Mouse (Mus musculus) stomach, embryonic 14.5 days (tissue): ENCODE results near the gene 4933417A18Rik. TPM values are rescaled to one million over a fixed set of nuclear protein-coding genes. Genes with fewer than 3 reads are reported as not detected.
A peak's percentile ranks its signal among the peaks of the same experiment; 100 is the strongest.
"Not testable (repeated sequence)": the region's sequence is repeated elsewhere in the genome, so short reads cannot be mapped to it uniquely, and the experiment has no call there.

Experiments used
- ATAC-seq: fragments of 200-750 bp; cut with Nextera tagmentation; 2 replicates; pipeline ENCODE4 v1.8.0; 2017; ENCODE audit warnings: low read depth, moderate TSS enrichment; ENCODE audit not compliant: insufficient number of reproducible peaks, insufficient read depth, low FRiP score
- H3K27ac ChIP-seq: fragments of 300-500 bp; sonication (generic); 2 replicates; pipeline ENCODE4 v1.5.1; 2014; ENCODE audit warnings: mild to moderate bottlenecking, low read length, moderate library complexity, mixed read lengths
- H3K27me3 ChIP-seq: fragments of 300-500 bp; sonication (generic); 2 replicates; pipeline ENCODE4 v1.6.1; 2014; ENCODE audit warnings: low read length, control low read depth, mixed read lengths; ENCODE audit not compliant: control insufficient read depth, insufficient read depth
- H3K36me3 ChIP-seq: fragments of 300-500 bp; sonication (generic); 2 replicates; pipeline ENCODE4 v1.6.1; 2014; ENCODE audit warnings: mild to moderate bottlenecking, control low read depth, low read length, moderate library complexity, mixed read lengths; ENCODE audit not compliant: control insufficient read depth, insufficient read depth
- H3K4me1 ChIP-seq: fragments of 300-500 bp; sonication (generic); 2 replicates; pipeline ENCODE4 v1.6.1; 2014; ENCODE audit warnings: low read length, control low read depth, mixed read lengths; ENCODE audit not compliant: control insufficient read depth, insufficient read depth
- H3K4me2 ChIP-seq: fragments of 300-500 bp; sonication (generic); replicated peaks from 2 replicates; pipeline ENCODE4 v1.6.1; 2014; ENCODE audit warnings: low read depth, low read length, control low read depth
- H3K4me3 ChIP-seq: fragments of 300-500 bp; sonication (generic); 2 replicates; pipeline ENCODE4 v1.5.1; 2014; ENCODE audit warnings: low read depth, low read length, control low read depth
- H3K9ac ChIP-seq: fragments of 300-500 bp; sonication (generic); replicated peaks from 2 replicates; pipeline ENCODE4 v1.6.1; 2014; ENCODE audit warnings: low read depth, mild to moderate bottlenecking, control low read depth, low read length, moderate library complexity, mixed read lengths
- H3K9me3 ChIP-seq: fragments of 300-500 bp; sonication (generic); 2 replicates; pipeline ENCODE4 v1.6.1; 2016; ENCODE audit warnings: low read depth, low read length, control low read depth; ENCODE audit not compliant: control insufficient read depth
- WGBS: fragments of 180-500 bp; shearing (Covaris S2); extraction: QIAGEN DNeasy Blood & Tissue Kit; methylation state at CpG from one replicate; pipeline ENCODE4 v1.1.7; 2014; 5-methylcytosine and 5-hydroxymethylcytosine counted together
- polyA plus RNA-seq: library from polyadenylated mRNA; unstranded; fragments of >200 nt; fragmentation: Nextera tagmentation; extraction: Ambion mirVana; gene quantifications from 2 replicates; pipeline ENCODE4 v1.2.1, GENCODE M21; 2014

4933417A18Rik gene
- polyA plus RNA-seq, 1 experiment from 2014 or later: not detected

- H3K9ac ChIP-seq: no peak overlapping the region
- WGBS: 22% methylated on average over 5 of the region's 5 CpGs
- no peaks in the 10 kb centered on the region for H3K9me3 ChIP-seq
- peak overlapping the region; percentile 45; the same call in 1 of the 2 replicates for H3K4me3 ChIP-seq
- peak overlapping the region; percentile 80 for H3K4me2 ChIP-seq
- H3K27ac ChIP-seq: no peak overlapping the region
- no peaks in the 10 kb centered on the region; the same call in 1 of the 2 replicates for H3K4me1 ChIP-seq
- no peaks in the 10 kb centered on the region for H3K36me3 ChIP-seq
- no peak for ATAC-seq
- 0 out of 2 replicates have a peak, but pooled peaks cover 3% of the 10 kb centered on the region for H3K27me3 ChIP-seq
Measured at GRCm38 (mm10) chr13:34964866-34965265, 40.7 kb downstream of the 4933417A18Rik start.

GRCm38 (mm10) chr13:34965647-34966046, 41.4 kb downstream of the 4933417A18Rik start:
- H3K9ac ChIP-seq, H3K4me1 ChIP-seq, ATAC-seq, H3K4me2 ChIP-seq, H3K9me3 ChIP-seq, H3K27me3 ChIP-seq, H3K36me3 ChIP-seq, H3K27ac ChIP-seq, H3K4me3 ChIP-seq: not testable (repeated sequence)
- 75% methylated on average over 9 of the region's 9 CpGs for WGBS

- not testable (repeated sequence) for H3K9me3 ChIP-seq, H3K36me3 ChIP-seq, H3K4me1 ChIP-seq, H3K27me3 ChIP-seq, H3K4me3 ChIP-seq, ATAC-seq, H3K27ac ChIP-seq, H3K9ac ChIP-seq, H3K4me2 ChIP-seq
Measured at GRCm38 (mm10) chr13:34972456-34972855, 48.2 kb downstream of the 4933417A18Rik start.

GRCm38 (mm10) chr13:34973149-34973548, 48.9 kb downstream of the 4933417A18Rik start:
- Histone ChIP-seq H3K27ac (no peak overlapping the region), H3K9ac (no peak overlapping the region), H3K4me3 (no peak overlapping the region), H3K9me3 (no peaks in the 10 kb centered on the region), H3K27me3 (no peaks in the 10 kb centered on the region), H3K4me2 (no peak overlapping the region), H3K36me3 (peaks cover 9% of the 10 kb centered on the region), H3K4me1 (no peaks in the 10 kb centered on the region)
- WGBS: 37% methylated on average over 1 of the region's 1 CpGs
- ATAC-seq: no peak

- no peak overlapping the region for H3K9ac ChIP-seq
- 47% methylated on average over 1 of the region's 1 CpGs for WGBS
- no peaks in the 10 kb centered on the region for H3K4me1 ChIP-seq
- H3K4me2 ChIP-seq: no peak overlapping the region
- ATAC-seq: no peak
- H3K9me3 ChIP-seq: no peaks in the 10 kb centered on the region
- H3K27me3 ChIP-seq: no peaks in the 10 kb centered on the region
- H3K36me3 ChIP-seq: peaks cover 10% of the 10 kb centered on the region
- no peak overlapping the region for H3K27ac ChIP-seq
- no peak overlapping the region for H3K4me3 ChIP-seq
Measured at GRCm38 (mm10) chr13:34973770-34974169, 49.6 kb downstream of the 4933417A18Rik start.

GRCm38 (mm10) chr13:34976116-34976515, 51.9 kb downstream of the 4933417A18Rik start:
- H3K4me1 ChIP-seq: no peaks in the 10 kb centered on the region
- no peak overlapping the region for H3K27ac ChIP-seq
- H3K4me3 ChIP-seq: no peak overlapping the region
- H3K9ac ChIP-seq: no peak overlapping the region
- H3K4me2 ChIP-seq: no peak overlapping the region
- no peaks in the 10 kb centered on the region for H3K9me3 ChIP-seq
- no peaks in the 10 kb centered on the region for H3K27me3 ChIP-seq
- ATAC-seq: no peak
- WGBS: 88% methylated on average over 4 of the region's 4 CpGs
- H3K36me3 ChIP-seq: peaks cover 29% of the 10 kb centered on the region

GRCm38 (mm10) chr13:34977410-34977809, 53.2 kb downstream of the 4933417A18Rik start:
- Histone ChIP-seq H3K36me3 (peaks cover 32% of the 10 kb centered on the region), H3K4me3 (no peak overlapping the region), H3K4me1 (no peaks in the 10 kb centered on the region), H3K9me3 (no peaks in the 10 kb centered on the region), H3K4me2 (no peak overlapping the region), H3K9ac (no peak overlapping the region), H3K27ac (no peak overlapping the region), H3K27me3 (no peaks in the 10 kb centered on the region)
- WGBS: 89% methylated on average over 3 of the region's 3 CpGs
- no peak for ATAC-seq

- H3K9me3 ChIP-seq, H3K4me3 ChIP-seq, ATAC-seq, H3K4me1 ChIP-seq, H3K4me2 ChIP-seq, H3K9ac ChIP-seq, H3K27me3 ChIP-seq, H3K27ac ChIP-seq: not testable (repeated sequence)
- 76% methylated on average over 5 of the region's 5 CpGs for WGBS
- peaks cover 32% of the 10 kb centered on the region for H3K36me3 ChIP-seq
Measured at GRCm38 (mm10) chr13:34978635-34979034, 54.4 kb downstream of the 4933417A18Rik start.

GRCm38 (mm10) chr13:34983479-34983878, 59.3 kb downstream of the 4933417A18Rik start:
- not testable (repeated sequence) for H3K9me3 ChIP-seq, H3K9ac ChIP-seq, ATAC-seq, H3K27ac ChIP-seq, H3K4me2 ChIP-seq, H3K27me3 ChIP-seq, H3K4me1 ChIP-seq, H3K4me3 ChIP-seq
- 98% methylated on average over 1 of the region's 1 CpGs for WGBS
- H3K36me3 ChIP-seq: peaks cover 40% of the 10 kb centered on the region
